Mouse (Mus musculus): Measurements from ENCODE around the gene Clptm1. TPM values are rescaled to one million over a fixed set of nuclear protein-coding genes. Genes with fewer than 3 reads are reported as not detected.
"Not testable (repeated sequence)": the region's sequence is repeated elsewhere in the genome, so short reads cannot be mapped to it uniquely, and the experiment has no call there.

The Clptm1 gene
- polyA plus RNA-seq, 1 experiment from 2014 or later, result 70.6 TPM

DNA sequence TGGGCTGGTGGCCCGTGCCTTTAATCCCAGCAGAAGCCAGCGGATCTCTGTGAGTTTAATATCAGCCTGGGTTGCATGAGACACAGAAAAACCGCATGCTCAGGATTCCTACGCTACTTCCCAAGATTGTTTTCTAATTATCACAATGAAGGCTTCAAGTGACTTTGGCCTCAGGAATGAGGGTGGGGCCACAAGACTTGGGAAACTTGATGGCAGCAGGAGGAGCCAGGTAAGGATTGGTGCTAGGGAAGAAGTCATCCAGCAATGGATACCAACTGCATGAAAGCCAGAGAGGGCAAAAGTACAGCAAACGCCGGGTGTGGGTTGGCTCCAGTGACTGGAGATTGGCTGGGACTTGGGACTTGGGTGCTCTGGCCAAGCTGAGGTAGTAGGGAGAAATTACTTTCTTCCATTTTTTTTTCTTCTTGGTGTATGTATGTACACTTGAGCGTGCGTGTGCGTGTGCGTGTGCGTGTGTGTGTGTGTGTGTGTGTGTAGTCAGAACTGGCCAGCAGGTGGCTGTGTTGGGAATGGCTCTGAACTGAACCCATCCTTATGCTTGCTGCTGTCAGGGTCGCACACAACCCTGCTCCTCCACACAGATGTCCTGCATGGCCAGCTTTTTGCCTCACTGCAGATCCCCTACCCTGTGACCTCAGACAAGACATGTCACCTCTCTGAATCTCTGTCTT, 55.0 kb downstream of the Clptm1 start:
- H3K4me1 ChIP-seq, result no peaks in the 10 kb centered on the region
- H3K9me3 ChIP-seq, result no peaks in the 10 kb centered on the region
- DNase-seq (ENCODE audit: extremely low spot score, low spot score), result no peak
- H3K4me3 ChIP-seq, result no peak overlapping the region
- no peaks in the 10 kb centered on the region for H3K36me3 ChIP-seq (replicated peaks)
- no peak overlapping the region for H3K27ac ChIP-seq
- no peaks in the 10 kb centered on the region for H3K27me3 ChIP-seq (ENCODE audit: poor library complexity, severe bottlenecking)
- 95% methylated on average over 12 of the region's 12 CpGs for WGBS

DNA sequence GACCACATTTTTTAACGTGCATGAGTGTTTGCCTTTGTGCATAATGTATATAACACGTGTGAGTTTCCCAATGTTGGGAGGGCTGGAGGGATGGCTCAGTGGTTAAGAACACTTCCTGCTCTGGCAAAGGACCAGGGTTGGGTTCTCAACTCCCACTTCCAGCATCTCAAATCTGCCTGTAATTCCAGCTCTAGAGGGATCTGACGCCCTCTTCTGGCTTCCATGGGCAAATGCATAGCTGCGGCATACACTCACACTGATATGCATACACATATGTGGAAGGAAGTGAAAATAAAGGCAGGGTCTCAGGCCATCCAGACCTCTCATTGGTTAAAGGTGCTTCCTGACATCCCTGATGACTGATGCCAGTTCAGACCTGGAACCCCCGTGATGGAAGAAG, 57.5 kb downstream of the Clptm1 start:
- DNase-seq (ENCODE audit: extremely low spot score, low spot score), result no peak
- no peak overlapping the region for H3K27ac ChIP-seq
- H3K4me3 ChIP-seq, result no peak overlapping the region
- H3K4me1 ChIP-seq, result peaks cover 16% of the 10 kb centered on the region
- peaks cover 7% of the 10 kb centered on the region for H3K36me3 ChIP-seq (replicated peaks)
- H3K27me3 ChIP-seq (ENCODE audit: poor library complexity, severe bottlenecking), result no peaks in the 10 kb centered on the region
- 85% methylated on average over 5 of the region's 5 CpGs for WGBS
- no peaks in the 10 kb centered on the region for H3K9me3 ChIP-seq

DNA sequence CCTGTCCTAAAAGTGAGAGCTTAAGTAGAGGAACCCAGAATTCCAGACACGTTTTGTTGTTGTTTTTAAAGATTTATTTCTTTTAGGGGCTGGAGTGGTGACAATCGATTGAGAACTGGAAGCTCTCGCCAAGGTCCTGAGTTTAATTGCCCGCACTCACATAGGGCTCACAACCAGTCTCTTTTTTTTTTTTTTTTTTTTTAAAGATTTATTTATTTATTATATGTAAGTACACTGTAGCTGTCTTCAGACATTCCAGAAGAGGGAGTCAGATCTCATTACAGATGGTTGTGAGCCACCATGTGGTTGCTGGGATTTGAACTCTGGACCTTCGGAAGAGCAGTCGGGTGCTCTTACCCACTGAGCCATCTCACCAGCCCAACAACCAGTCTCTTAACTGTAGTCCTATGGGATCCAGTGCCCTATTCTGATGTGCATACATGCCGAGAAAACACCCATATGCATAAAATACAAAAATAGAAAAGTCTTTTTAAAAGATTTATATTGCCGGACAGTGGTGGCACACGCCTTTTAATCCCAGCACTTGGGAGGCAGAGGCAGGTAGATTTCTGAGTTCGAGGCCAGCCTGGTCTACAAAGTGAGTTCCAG, 60.1 kb downstream of the Clptm1 start:
- not testable (repeated sequence) for H3K9me3 ChIP-seq; H3K27me3 ChIP-seq (ENCODE audit: poor library complexity, severe bottlenecking); DNase-seq (ENCODE audit: extremely low spot score, low spot score)
- Histone ChIP-seq H3K4me3 (peak overlapping the region; percentile 99), H3K36me3 (replicated peaks) (peaks cover 33% of the 10 kb centered on the region), H3K4me1 (peaks cover 29% of the 10 kb centered on the region), H3K27ac (peak overlapping the region; percentile 95)
- WGBS, result 62% methylated on average over 10 of the region's 10 CpGs

DNA sequence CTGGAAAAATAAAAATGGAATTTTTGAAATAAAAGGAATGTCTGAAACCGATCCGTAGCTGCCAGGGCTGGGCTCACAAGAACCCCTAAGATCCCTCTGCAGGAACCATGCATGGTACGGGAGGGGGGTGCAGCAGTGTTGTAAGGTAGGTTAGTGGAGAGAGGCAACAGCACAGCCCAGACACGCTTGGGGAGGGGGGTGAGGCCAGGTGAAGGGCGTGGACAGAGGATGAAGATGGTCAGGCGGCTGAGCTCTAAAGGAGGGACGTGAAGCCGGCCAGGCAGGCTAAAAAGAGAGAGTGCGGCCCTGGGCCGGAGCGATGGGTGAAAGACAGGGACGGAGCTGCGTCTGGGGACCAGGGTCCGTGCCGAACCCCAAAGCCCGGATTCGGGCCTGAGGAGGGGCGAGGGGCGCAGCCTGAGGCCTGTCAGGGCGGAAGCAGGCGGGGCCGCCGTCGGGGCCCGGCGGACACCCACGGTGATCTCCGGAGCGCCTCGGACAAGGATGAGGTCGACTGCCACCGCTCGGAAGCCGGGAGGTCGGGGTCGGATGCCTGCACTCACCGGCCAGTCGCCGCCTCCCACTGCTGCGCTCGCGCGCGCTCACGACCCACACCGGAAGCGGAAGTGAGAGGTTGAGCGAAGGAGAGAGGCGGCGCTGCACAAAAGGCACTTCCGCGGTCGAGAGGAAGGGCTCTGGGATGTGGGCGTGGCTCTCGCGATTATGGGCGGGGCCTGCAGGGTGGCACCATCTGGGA, 60.8 kb downstream of the Clptm1 start, which contains the start of gene Clasrp:
Gene Clasrp, minus strand, starts transcription at position 638 of the 757 bp plus-strand sequence.
- peaks cover 29% of the 10 kb centered on the region for H3K4me1 ChIP-seq
- WGBS, result 2% methylated on average over 56 of the region's 57 CpGs
- no peaks in the 10 kb centered on the region for H3K27me3 ChIP-seq (ENCODE audit: poor library complexity, severe bottlenecking)

DNA sequence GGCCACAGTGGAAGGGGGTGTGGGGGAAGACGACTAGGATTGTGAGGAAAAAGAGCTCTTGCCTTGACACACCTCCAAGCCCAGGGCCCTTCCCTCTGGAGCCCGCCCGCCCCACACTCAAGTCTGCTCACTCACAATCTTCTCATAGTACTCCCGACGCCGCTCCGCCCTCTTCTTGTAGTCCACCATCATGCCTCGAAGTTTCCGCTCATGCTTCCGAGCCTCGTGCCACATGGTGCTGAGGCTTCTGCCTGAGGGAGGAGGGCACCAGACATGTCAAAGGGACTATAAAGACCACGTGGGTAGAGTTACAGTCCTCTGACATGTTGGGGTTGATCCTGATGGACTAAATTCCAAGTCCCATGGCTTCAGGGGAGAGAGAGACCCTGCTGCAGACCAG, 61.8 kb downstream of the Clptm1 start:
- H3K9me3 ChIP-seq, result no peaks in the 10 kb centered on the region
- no peak for DNase-seq (ENCODE audit: extremely low spot score, low spot score)
- WGBS, result 88% methylated on average over 12 of the region's 12 CpGs
- H3K27ac ChIP-seq, result no peak overlapping the region
- H3K27me3 ChIP-seq (ENCODE audit: poor library complexity, severe bottlenecking), result no peaks in the 10 kb centered on the region
- peak overlapping the region; percentile 99 for H3K4me3 ChIP-seq
- H3K36me3 ChIP-seq (replicated peaks), result peaks cover 50% of the 10 kb centered on the region
- peaks cover 29% of the 10 kb centered on the region for H3K4me1 ChIP-seq

More for the DNA sequence above, 60.8 kb downstream of the Clptm1 start, which contains the start of gene Clasrp:
- Histone ChIP-seq H3K4me3 (peak within 1 kb of the TSS; percentile 99), H3K27ac (peak within 1 kb of the TSS; percentile 95), H3K9me3 (no peaks in the 10 kb centered on the region), H3K36me3 (replicated peaks) (peaks cover 40% of the 10 kb centered on the region)
- peak; percentile 97 for DNase-seq (ENCODE audit: extremely low spot score, low spot score)

DNA sequence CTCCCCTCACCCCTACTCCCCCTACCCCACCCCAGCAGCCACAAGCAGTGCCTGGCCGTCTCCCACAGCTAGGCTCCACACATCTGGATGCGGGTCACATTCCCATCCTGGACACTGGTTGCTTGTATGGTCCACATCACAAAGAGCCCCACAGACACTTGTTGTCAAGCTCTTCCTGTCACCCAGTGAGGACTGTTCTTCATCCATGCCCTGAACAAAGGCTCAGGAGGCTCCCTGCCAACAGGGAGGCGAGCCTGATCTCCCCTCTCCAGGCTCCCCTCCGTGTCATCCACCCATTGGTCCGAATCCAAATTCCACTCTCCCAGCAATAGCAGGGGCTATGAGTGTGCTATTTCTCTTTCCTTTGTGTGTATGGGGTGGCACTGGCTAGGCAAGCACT, 64.3 kb downstream of the Clptm1 start:
- Histone ChIP-seq H3K36me3 (replicated peaks) (peaks cover 70% of the 10 kb centered on the region), H3K9me3 (no peaks in the 10 kb centered on the region), H3K4me3 (no peak overlapping the region), H3K27ac (no peak overlapping the region), H3K4me1 (peaks cover 29% of the 10 kb centered on the region), H3K27me3 (ENCODE audit: poor library complexity, severe bottlenecking) (no peaks in the 10 kb centered on the region)
- no peak for DNase-seq (ENCODE audit: extremely low spot score, low spot score)
- 76% methylated on average over 5 of the region's 5 CpGs for WGBS

DNA sequence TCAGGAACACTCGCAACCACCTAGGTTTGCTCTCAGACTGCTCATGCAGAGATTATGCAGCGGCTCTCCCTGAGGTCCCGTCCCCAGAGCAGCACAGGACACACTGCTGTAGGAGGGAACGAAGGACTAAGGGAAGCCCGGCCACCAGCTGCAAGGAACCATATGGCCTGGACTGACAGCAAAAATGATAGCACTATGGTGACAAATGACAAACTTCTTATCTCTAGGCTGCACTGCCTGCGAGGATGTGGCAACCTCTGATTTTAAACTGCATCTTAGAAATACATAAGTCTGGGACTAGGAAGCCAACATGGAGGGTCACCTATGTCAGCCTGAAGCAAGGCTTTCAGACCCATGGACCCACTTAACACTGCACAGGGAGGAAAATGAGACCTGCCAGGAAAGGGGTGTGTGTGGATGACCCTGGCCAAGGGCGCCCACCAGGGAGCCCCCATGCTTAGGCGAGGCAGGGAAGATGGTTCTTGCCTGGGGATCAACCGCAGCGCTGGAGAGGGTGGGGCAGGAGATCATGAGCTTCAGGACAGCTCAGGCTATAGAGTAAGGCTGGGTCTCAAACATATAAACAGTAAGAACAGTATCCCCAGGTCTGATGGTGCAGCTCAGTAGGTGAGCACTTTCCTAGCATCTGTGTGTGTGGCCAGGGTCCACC, 71.6 kb downstream of the Clptm1 start:
- Histone ChIP-seq H3K4me3 (no peak overlapping the region), H3K27me3 (ENCODE audit: poor library complexity, severe bottlenecking) (no peaks in the 10 kb centered on the region), H3K36me3 (replicated peaks) (peaks cover 95% of the 10 kb centered on the region), H3K27ac (no peak overlapping the region), H3K9me3 (no peaks in the 10 kb centered on the region), H3K4me1 (no peaks in the 10 kb centered on the region)
- DNase-seq (ENCODE audit: extremely low spot score, low spot score), result no peak
- 90% methylated on average over 10 of the region's 10 CpGs for WGBS

DNA sequence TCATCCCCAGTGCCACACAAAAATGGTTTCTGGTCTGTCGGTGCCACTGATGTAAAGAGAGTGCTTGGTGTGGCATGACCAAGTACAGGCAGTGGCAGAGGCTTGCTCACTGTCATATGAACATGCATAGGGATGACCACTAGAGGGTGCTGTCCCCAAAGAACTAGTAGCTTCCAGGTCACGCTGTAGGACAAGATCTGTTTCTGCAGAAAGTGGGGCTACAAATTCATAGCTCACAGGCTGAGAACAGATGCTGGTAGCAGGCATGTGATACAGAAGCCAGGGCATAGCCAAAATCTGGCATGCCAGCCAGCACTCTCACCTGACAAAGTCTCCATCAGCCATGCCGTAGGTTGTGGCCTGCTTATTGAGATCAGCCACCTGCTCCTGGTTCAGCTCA, 74.9 kb downstream of the Clptm1 start:
- Histone ChIP-seq H3K9me3 (no peaks in the 10 kb centered on the region), H3K4me3 (no peak overlapping the region; the same call in 1 of the 2 replicates), H3K4me1 (no peaks in the 10 kb centered on the region), H3K27me3 (ENCODE audit: poor library complexity, severe bottlenecking) (no peaks in the 10 kb centered on the region), H3K36me3 (replicated peaks) (peaks cover 100% of the 10 kb centered on the region), H3K27ac (no peak overlapping the region)
- peak; percentile 60 for DNase-seq (ENCODE audit: extremely low spot score, low spot score)
- 75% methylated on average over 3 of the region's 3 CpGs for WGBS

DNA sequence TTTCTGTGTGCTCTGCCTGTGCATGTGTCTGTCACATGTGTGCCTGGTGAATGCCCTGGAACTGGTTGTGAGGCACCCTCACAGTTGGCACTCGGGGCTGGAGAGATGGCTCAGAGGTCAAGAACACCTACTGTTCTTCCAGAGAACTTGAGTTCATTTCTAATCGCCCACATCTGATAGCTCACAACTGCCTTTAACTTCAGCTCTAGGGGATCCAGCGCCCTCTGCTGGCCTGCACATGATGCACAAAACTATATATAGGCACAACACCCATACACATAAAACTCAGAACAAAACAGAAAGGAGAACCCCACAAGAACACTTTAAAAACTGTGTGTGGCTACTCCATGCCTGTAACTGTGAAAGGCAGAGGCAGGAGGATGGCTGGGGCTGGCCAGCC, 75.6 kb downstream of the Clptm1 start:
- H3K27ac ChIP-seq, result no peak overlapping the region
- no peaks in the 10 kb centered on the region for H3K9me3 ChIP-seq
- H3K36me3 ChIP-seq (replicated peaks), result peaks cover 100% of the 10 kb centered on the region
- no peak overlapping the region for H3K4me3 ChIP-seq
- peak; percentile 38 for DNase-seq (ENCODE audit: extremely low spot score, low spot score)
- H3K4me1 ChIP-seq, result no peaks in the 10 kb centered on the region
- 60% methylated on average over 3 of the region's 3 CpGs for WGBS
- H3K27me3 ChIP-seq (ENCODE audit: poor library complexity, severe bottlenecking), result no peaks in the 10 kb centered on the region

DNA sequence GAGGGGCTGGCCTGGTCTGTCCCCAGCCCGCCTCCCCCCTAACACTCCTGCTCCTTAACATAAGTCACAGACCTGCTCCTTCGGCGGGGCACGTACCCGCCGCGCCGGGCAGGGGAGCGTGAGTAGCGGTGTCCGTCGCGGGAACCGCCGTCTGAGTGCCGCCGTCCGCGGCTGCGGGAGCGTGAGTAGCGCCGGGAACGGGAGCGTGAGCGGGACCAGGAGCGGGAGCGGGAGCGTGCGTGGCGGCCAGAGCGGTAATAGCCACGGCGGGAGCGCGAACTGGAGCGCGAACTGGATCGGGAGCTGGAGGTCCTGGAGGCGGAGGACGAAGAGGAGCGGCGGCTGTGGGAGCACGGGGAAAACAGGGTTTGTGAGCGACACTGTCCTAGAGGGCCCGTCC, 78.6 kb downstream of the Clptm1 start:
- Histone ChIP-seq H3K9me3 (no peaks in the 10 kb centered on the region), H3K27me3 (ENCODE audit: poor library complexity, severe bottlenecking) (no peaks in the 10 kb centered on the region), H3K36me3 (replicated peaks) (peaks cover 100% of the 10 kb centered on the region), H3K4me3 (no peak overlapping the region), H3K4me1 (no peaks in the 10 kb centered on the region), H3K27ac (no peak overlapping the region)
- no peak for DNase-seq (ENCODE audit: extremely low spot score, low spot score)
- WGBS, result 78% methylated on average over 46 of the region's 46 CpGs
